Mouse (Mus musculus): Measurements from ENCODE around the gene Inpp5a. TPM values are rescaled to one million over a fixed set of nuclear protein-coding genes. Genes with fewer than 3 reads are reported as not detected.

Inpp5a gene
- polyA plus RNA-seq, 1 experiment from 2014 or later = 25.4 TPM

DNA sequence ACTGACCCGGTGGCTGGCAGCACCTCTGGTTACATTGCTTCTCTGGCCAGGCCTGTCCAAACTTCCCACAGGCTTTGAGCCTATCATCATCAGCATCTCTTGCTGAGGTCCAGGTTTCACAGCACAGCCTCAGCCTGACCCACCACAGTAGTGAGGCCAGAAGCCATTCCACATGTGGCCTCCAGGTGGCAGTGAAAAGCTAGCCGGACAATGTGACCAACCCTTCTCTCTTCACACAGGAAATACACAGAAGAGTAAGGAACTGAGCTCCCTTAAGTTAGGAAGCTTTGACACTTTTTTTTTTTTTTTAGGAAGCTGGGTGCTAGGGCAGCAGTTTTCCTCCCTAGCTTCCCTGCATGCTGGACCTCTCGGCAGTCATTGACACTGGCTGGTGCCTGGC, 201.4 kb downstream of the Inpp5a start:
- Histone ChIP-seq H3K27me3 (ENCODE audit: control insufficient read depth, insufficient read depth, low read length) (peaks cover 8% of the 10 kb centered on the region; the same call in 1 of the 2 replicates), H3K4me2 (replicated peaks; ENCODE audit: low read depth) (no peak overlapping the region), H3K36me3 (ENCODE audit: control insufficient read depth, insufficient read depth, low read length) (no peaks in the 10 kb centered on the region), H3K9me3 (ENCODE audit: control insufficient read depth, low read length) (no peaks in the 10 kb centered on the region), H3K9ac (ENCODE audit: low read length) (no peak overlapping the region), H3K27ac (replicated peaks) (no peak overlapping the region), H3K4me1 (replicated peaks; ENCODE audit: control insufficient read depth, insufficient read depth) (no peaks in the 10 kb centered on the region), H3K4me3 (ENCODE audit: low read depth, low read length) (no peak overlapping the region)
- TF ChIP-seq EP300 (optimal IDR thresholded peaks at IDR 0.05) = no peak
- peak; percentile 83 for TF ChIP-seq CTCF (IDR thresholded peaks at IDR 0.05; ENCODE audit: low read depth)
- WGBS = 34% methylated on average over 3 of the region's 3 CpGs
- peak; percentile 58 for DNase-seq (ENCODE audit: low spot score)
- peak; percentile 45; the same call in 1 of the 2 replicates for ATAC-seq (ENCODE audit: low FRiP score, low TSS enrichment)

DNA sequence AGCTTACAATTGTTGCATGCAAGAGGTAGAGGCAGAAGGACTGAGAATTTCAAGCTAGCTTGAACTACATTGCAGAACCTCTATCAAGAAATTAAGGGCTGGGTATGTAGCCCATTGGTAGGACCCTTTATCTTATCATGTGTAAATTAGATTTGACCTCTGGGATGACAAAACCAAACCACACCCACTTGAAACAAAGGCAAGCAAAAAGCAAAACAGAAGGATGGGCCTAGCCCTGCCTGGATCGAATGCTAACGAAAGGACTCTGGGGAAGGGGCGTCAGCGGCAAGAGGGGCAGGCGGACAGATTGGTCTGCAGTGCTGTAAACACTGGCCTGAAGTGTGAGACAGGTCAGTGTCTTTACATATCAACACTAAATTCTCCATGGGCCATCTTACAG, 202.4 kb downstream of the Inpp5a start:
- Histone ChIP-seq H3K36me3 (ENCODE audit: control insufficient read depth, insufficient read depth, low read length) (no peaks in the 10 kb centered on the region), H3K4me3 (ENCODE audit: low read depth, low read length) (no peak overlapping the region), H3K4me2 (replicated peaks; ENCODE audit: low read depth) (no peak overlapping the region), H3K9me3 (ENCODE audit: control insufficient read depth, low read length) (no peaks in the 10 kb centered on the region), H3K4me1 (replicated peaks; ENCODE audit: control insufficient read depth, insufficient read depth) (no peaks in the 10 kb centered on the region), H3K9ac (ENCODE audit: low read length) (no peak overlapping the region), H3K27me3 (ENCODE audit: control insufficient read depth, insufficient read depth, low read length) (0 out of 2 replicates have a peak, but pooled peaks cover 2% of the 10 kb centered on the region), H3K27ac (replicated peaks) (no peak overlapping the region)
- DNase-seq (ENCODE audit: low spot score) (no peak), ATAC-seq (ENCODE audit: low FRiP score, low TSS enrichment) (no peak)
- WGBS = 76% methylated on average over 5 of the region's 5 CpGs
- no peak for TF ChIP-seq EP300 (optimal IDR thresholded peaks at IDR 0.05)
- no peak for TF ChIP-seq CTCF (IDR thresholded peaks at IDR 0.05; ENCODE audit: low read depth)

DNA sequence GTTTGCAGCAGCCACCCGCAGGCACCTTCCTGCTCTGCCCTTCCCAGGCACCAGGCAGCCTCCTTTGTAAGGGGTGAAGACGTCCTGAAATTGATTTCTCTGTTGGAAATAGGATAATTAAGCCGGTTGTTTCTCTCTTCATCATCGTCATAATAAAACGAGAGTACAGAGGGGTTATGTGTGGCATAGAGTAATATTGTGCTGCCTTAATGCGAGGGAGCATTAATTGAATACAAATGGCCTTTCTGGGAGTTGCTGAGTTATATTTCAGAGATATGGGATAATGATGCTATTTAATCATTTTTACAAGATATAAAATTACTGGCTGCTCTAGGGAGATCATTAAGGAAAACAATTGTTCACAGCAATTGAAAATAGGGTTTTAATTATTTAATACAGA, 206.4 kb downstream of the Inpp5a start:
- ATAC-seq (ENCODE audit: low FRiP score, low TSS enrichment) (no peak), DNase-seq (ENCODE audit: low spot score) (no peak)
- H3K36me3 ChIP-seq (ENCODE audit: control insufficient read depth, insufficient read depth, low read length) = no peaks in the 10 kb centered on the region
- no peak overlapping the region for H3K27ac ChIP-seq (replicated peaks)
- H3K4me1 ChIP-seq (replicated peaks; ENCODE audit: control insufficient read depth, insufficient read depth) = no peaks in the 10 kb centered on the region
- no peak overlapping the region for H3K9ac ChIP-seq (ENCODE audit: low read length)
- TF ChIP-seq EP300 (optimal IDR thresholded peaks at IDR 0.05) = no peak
- no peak for TF ChIP-seq CTCF (IDR thresholded peaks at IDR 0.05; ENCODE audit: low read depth)
- H3K27me3 ChIP-seq (ENCODE audit: control insufficient read depth, insufficient read depth, low read length) = no peaks in the 10 kb centered on the region
- H3K4me2 ChIP-seq (replicated peaks; ENCODE audit: low read depth) = no peak overlapping the region
- 72% methylated on average over 6 of the region's 6 CpGs for WGBS
- H3K9me3 ChIP-seq (ENCODE audit: control insufficient read depth, low read length) = no peaks in the 10 kb centered on the region
- no peak overlapping the region for H3K4me3 ChIP-seq (ENCODE audit: low read depth, low read length)

DNA sequence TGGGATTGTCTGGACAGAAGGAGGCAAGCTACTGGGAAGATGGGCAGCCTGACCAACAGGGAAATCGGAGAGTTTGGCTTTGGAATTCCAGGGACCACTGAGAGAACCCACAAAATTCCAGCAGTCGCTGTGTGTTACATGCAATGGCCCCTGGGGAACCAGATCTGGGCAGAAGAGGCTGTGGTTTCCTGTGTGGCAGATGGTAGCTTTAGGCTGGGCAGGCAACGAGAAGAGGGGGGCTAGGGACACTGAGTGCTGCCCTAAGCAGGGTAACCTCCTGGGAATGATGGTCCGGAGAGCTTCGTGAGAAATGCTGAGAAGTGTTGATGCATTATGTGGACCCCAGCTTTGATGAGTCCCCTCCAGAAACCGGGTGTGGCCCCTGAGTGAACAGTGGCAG, 207.0 kb downstream of the Inpp5a start:
- no peak for TF ChIP-seq EP300 (optimal IDR thresholded peaks at IDR 0.05)
- TF ChIP-seq CTCF (IDR thresholded peaks at IDR 0.05; ENCODE audit: low read depth) = no peak
- Histone ChIP-seq H3K36me3 (ENCODE audit: control insufficient read depth, insufficient read depth, low read length) (no peaks in the 10 kb centered on the region), H3K9ac (ENCODE audit: low read length) (no peak overlapping the region), H3K27me3 (ENCODE audit: control insufficient read depth, insufficient read depth, low read length) (no peaks in the 10 kb centered on the region), H3K4me1 (replicated peaks; ENCODE audit: control insufficient read depth, insufficient read depth) (no peaks in the 10 kb centered on the region), H3K9me3 (ENCODE audit: control insufficient read depth, low read length) (no peaks in the 10 kb centered on the region), H3K27ac (replicated peaks) (no peak overlapping the region), H3K4me3 (ENCODE audit: low read depth, low read length) (no peak overlapping the region), H3K4me2 (replicated peaks; ENCODE audit: low read depth) (no peak overlapping the region)
- no peak for DNase-seq (ENCODE audit: low spot score)
- WGBS = 54% methylated on average over 6 of the region's 6 CpGs
- no peak for ATAC-seq (ENCODE audit: low FRiP score, low TSS enrichment)

DNA sequence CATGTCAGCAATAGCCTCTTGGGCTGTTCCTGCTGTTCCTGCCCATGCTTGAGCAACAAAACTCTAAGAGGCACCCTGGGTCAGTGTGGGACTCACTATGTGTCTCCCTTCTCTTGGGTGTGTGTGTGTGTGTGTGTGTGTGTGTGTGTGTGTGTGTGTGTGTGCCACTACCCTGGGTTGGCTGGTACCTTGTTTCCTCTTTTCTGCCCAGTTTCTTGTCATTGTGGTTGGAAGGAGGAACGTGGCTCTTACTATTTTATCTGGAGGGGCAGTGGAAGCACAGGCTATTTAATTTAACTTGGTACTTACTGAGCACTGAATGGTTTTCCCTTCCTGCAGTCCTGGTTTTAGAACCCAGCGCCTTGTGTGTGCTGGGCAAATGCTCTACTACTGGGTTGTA, 221.4 kb downstream of the Inpp5a start:
- H3K4me2 ChIP-seq (replicated peaks; ENCODE audit: low read depth) = no peak overlapping the region
- DNase-seq (ENCODE audit: low spot score) = no peak
- H3K27me3 ChIP-seq (ENCODE audit: control insufficient read depth, insufficient read depth, low read length) = no peaks in the 10 kb centered on the region
- ATAC-seq (ENCODE audit: low FRiP score, low TSS enrichment) = no peak
- H3K9ac ChIP-seq (ENCODE audit: low read length) = no peak overlapping the region
- H3K9me3 ChIP-seq (ENCODE audit: control insufficient read depth, low read length) = no peaks in the 10 kb centered on the region
- WGBS = 80% methylated on average over 2 of the region's 2 CpGs
- H3K4me1 ChIP-seq (replicated peaks; ENCODE audit: control insufficient read depth, insufficient read depth) = no peaks in the 10 kb centered on the region
- no peak overlapping the region for H3K4me3 ChIP-seq (ENCODE audit: low read depth, low read length)
- no peak overlapping the region for H3K27ac ChIP-seq (replicated peaks)
- no peaks in the 10 kb centered on the region for H3K36me3 ChIP-seq (ENCODE audit: control insufficient read depth, insufficient read depth, low read length)
- no peak for TF ChIP-seq CTCF (IDR thresholded peaks at IDR 0.05; ENCODE audit: low read depth)
- no peak for TF ChIP-seq EP300 (optimal IDR thresholded peaks at IDR 0.05)

DNA sequence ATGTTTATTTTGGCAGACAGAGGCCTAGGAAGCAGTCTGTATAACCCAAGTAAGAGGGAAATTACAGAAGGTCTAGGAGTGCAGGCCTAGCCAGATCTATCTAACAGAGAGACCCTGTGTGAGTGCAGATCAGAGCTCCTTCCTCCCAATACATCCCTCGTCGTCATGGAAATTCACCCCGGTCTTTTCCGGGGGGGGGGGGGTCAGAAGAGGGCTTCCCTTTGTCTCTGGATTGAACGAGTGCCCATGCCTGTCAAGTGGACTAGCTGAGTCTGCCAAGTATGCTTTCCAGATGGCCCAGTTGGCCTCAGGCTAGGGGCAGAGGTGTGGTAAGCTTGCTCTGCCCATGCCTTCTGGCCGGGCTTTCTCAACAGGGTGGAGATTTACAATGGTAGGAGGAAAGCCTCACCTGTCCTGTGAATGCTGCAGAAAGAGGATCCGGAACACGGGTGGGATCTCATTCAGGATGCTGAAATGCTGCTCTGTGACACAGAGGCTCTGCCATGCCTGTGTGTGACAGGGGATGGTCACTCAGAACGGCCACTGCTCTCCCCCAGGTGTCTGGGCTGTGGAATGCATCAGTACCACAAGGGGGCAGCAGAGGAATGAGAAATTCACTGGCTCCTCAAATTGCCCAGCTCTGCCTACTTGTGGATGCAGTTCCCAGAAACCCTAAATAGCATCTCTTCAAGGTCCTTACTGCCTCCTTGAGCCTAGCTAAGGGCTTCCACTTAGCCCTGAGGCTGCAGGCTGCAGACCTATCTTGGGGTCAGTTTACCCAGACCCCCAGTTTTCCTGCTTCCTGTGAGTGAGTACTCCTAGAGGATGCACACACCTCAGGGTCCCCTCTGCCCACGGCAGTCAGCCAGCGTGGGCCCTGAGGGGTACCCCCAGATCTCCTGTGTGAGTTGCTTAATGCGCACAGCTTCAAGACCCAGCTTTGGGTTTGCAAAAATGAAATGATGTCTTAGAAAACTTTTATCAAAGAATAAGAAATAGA, 227.2 kb downstream of the Inpp5a start:
- ATAC-seq (ENCODE audit: low FRiP score, low TSS enrichment) (0 out of 2 replicates have a peak, but pooled peaks have one; percentile 43), DNase-seq (ENCODE audit: low spot score) (peak; percentile 72)
- no peak overlapping the region for H3K9ac ChIP-seq (ENCODE audit: low read length)
- no peaks in the 10 kb centered on the region for H3K9me3 ChIP-seq (ENCODE audit: control insufficient read depth, low read length)
- no peaks in the 10 kb centered on the region for H3K36me3 ChIP-seq (ENCODE audit: control insufficient read depth, insufficient read depth, low read length)
- H3K27me3 ChIP-seq (ENCODE audit: control insufficient read depth, insufficient read depth, low read length) = no peaks in the 10 kb centered on the region
- H3K4me1 ChIP-seq (replicated peaks; ENCODE audit: control insufficient read depth, insufficient read depth) = no peaks in the 10 kb centered on the region
- no peak overlapping the region for H3K27ac ChIP-seq (replicated peaks)
- TF ChIP-seq CTCF (IDR thresholded peaks at IDR 0.05; ENCODE audit: low read depth) = peak; percentile 88
- no peak for TF ChIP-seq EP300 (optimal IDR thresholded peaks at IDR 0.05)
- H3K4me3 ChIP-seq (ENCODE audit: low read depth, low read length) = no peak overlapping the region
- WGBS = 59% methylated on average over 12 of the region's 12 CpGs
- no peak overlapping the region for H3K4me2 ChIP-seq (replicated peaks; ENCODE audit: low read depth)
